Mouse (Mus musculus) lung, postnatal 14 days (tissue): Measurements from ENCODE around the gene Cyb5r3.
A peak's percentile ranks its signal among the peaks of the same experiment; 100 is the strongest.

ENCODE experiments used
- DNase-seq: peaks from one replicate; pipeline ENCODE4 v3.0.0; 2021

Cyb5r3 gene

DNA sequence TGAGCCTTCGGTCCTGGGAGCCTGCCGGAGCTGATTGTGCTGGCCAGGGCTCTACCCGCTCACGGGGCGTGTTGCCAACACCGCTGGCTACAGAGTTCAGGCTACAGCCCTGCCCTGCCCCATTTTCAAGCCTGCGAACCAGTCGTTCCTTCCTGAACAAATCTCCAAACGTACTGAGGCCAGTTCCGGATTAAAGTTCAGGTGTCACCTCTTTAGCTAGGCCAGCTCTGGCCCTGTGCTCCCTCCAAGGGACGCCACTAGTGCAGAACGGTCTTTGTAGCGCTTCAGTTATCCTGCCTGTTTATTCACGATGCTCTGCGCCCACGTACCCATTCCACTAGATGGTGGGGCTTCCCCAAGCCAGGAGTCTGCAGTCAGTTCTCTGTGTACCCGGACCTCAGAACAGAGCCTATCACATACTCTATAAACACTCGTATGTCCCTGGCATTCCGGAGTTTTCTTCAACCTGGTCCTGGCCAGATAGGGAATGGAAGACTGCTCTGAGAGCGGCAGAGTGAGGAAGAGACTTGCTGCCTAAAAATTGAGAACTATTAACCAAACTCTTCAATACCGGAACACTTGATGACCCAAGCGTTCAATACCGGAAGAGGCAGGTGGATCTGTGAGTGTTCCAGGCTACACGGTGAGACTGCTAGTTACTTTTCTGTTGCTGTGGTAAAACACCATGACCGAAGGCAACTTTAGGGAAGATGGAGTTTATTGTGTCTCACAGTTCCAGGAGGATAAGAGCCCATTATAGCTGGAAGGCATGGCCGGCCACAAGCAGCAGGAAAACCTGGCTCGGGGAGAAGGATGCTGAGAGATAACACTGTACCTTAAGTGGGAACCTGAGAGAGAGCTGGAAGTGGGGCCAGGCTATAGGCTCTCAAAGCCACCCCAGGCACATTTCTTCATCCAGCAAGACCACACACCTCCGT is at the start of gene Cyb5r3:
Cyb5r3 (minus strand) TSS at position 101 of the 938 bp plus-strand sequence.
- DNase-seq, result no peak

DNA sequence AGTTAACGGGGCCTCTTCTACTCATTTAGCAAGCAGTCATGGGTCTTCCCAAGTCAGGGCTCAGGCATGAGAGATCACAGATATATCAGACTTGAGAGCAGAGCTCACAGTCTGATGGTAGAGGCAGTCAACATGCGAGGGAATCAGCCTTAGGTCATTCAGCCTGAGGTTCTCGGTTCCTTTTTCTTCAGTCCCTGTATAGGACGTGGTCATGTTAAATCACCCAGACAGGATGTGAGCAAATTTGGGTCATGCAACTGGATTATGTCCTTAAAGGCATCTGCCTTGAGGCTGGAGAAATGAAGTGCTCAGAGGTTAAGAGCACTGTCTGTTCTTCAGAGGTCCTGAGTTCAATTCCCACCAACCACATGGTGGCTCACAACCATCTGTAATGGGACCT is 49.3 kb upstream of the Cyb5r3 start:
- DNase-seq, result no peak

DNA sequence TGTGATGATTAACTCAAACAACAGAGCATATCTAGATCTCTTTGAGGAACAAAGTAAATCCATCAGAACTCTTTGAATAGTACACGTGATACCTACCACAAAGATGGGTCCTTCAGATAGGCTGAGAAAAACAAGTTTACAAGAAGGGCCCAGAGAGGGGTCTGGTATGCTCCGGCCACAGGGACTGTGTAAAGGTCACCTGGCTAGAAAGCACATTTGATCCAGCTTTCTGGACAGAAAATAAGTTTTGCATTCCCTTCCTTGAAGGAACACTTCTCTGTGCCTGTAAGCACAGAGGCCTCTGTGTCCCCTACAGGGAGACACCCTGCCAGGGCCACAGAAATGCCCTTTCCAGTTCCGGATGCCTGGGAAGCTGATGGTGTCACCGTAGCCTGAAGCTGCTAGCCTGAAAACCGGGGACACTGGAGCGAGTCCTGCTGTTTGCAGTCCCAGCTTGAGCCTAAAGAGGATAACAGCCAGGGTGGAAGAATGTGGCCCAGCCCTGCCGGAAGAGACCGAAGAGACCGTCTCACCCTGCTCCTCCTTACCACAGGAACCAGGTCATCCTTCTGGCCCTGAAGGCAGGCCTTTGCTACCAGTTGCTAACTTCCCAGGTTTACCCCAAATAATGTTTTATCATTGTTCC is 48.1 kb upstream of the Cyb5r3 start:
- no peak for DNase-seq

DNA sequence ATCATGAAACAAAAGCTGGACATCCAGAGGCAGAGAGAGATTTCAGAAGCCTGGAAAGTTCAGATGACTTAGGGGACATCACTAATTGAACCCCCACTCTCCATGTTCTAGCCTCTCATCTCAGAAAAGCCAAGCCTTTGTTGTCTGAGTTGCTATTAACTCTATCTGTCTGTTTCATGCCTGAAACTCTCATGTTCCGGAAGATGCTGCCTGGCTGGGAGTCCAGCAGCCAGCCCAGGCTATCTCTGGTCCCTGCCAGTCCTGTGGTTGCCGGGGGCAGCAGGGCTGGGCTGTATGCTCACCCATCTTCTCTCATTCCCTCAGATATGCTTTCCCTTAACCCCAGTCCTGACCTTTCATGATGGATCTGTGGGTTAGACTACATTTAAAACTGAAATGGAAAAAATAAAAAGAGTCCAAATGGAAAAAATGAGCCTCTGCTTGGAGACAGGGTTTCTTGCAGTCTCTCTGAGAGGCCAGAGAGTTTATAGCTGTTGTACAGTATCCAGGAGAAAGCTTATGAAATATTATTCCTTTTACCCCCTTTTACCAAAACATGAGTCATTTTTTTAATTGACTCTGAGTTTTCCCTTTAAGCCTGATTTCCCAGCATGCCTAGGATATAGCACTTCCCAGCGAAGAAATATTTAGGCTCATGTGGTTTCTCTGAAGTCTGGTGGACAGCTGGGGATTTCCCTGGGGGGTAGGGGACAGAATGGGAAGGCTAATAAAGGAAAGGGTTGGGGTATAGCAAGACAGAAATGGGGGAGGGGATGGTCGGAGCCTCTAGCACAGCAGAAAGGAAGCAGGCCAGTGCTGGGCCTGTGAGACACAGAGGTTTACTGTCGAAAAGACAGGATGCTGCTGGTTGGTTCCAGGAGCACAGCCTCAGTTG is 43.2 kb upstream of the Cyb5r3 start:
- no peak for DNase-seq

DNA sequence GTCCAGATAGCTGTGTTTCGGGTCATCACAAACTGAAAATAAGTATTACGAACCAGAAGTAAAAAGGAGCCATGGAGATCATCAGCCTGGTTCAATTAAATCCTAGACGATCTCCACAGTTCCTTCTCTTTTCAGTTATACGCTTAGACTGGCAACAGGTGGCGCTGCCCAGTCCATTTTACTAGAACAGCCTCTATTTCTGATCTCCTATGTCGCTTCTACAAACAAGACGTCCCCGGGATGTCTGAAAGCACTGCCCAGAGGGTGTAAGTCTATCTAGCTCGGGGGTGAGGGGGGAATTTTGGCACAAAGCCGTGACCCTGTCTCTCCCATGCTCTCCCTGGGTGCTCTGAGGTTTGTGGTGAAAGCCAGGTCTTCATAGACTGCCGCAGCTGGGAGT is 37.8 kb upstream of the Cyb5r3 start:
- DNase-seq, result peak; percentile 80

DNA sequence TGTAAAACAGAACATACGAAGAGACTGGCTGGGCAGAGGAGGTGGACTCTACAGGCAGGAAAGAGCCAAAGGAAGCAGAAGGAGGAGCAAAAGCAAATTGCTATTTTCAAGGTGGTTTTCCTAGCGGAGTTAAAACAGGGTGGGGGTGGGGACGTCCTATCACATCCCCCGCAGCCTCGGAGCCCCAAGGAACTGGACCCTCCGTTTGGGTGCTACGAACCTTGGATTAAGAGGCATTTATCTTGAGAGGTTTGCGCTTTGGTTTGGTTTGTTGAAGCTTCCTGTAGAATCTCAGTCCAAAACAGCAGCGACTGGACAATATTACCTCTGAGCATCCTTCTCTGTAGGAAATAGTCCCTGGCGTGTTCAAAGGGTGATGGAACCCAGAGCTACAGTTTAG is 37.3 kb upstream of the Cyb5r3 start:
- DNase-seq, result no peak

DNA sequence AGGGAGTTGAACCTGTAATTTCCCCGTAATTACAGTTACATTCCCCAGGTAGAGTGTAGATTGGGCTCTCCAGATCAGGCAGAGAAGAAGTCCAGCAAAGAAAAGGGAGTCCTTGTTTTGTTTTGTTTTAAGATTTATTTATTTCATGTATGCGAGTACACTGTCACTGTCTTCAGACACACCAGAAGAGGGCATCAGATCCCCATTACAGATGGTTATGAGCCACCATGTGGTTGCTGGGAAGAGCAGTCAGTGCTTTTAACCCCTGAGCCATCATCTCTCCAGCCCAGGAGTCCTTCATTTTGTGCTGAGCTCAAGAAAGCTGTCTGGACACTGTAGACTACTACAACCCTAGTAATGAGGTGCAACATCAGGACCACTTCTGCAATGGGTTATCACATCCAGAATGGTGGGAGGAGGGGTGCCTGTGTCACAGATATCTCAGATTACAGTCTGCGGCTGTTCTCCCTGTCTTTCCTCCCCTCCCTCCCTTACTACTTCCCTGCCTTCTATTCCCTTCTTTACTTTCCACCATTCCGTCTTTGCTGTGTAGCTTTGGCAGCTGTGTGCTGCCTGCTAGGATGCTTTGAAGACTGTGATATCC is 36.8 kb upstream of the Cyb5r3 start:
- DNase-seq, result no peak

DNA sequence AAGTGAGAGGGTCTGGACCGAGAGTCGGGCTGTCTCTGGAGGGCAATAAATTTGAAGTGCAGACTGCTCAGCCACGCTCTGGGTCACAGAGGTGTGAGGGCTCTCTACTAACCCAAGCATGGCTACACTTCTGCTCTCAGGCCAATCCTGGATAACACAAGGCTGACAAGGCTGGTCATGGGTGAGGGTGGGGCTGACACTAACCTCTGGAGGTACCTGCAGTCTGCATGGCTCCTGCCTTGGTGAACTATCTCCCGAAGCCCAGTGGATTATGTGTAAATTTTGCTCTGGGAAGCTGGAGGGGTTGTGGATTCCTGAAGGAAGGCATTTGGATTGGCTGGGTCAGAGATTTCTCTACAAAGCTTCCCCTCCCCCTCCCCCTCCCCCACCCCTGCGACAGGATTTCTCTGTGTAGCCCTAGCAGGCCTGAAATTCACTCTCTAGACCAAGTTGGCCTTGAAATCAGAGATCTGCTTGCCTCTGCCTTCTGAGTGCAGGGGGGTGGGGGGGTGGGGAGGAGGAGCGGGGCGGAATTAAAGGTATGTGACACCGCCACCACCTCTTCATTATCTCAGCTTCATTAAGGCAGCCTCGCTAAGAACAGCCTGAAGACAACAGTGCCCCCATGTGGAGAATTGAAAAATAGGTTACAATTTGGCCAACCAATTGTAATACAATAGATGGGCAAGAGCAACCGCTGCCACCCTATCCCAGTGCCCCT is 32.5 kb upstream of the Cyb5r3 start:
- DNase-seq, result peak; percentile 75

DNA sequence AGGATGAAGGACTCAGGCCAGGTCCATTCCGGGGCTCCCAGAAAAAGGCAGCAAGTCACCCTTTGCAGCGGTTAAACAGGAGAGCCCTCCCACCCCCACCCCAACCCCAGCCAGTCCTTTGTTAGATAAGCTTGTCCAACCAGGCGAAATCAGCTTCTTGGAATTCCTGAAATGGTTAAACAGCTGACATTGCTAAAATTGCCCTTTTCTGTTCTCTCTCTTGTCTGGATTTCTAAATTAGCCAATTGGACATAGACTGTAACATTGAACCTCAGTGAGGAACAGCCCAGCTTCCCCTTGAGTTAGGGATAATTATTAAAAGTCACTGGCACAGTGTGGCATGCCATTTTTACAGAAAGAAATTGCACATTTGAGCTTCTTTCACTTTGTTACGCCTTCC is 30.0 kb upstream of the Cyb5r3 start:
- no peak for DNase-seq

DNA sequence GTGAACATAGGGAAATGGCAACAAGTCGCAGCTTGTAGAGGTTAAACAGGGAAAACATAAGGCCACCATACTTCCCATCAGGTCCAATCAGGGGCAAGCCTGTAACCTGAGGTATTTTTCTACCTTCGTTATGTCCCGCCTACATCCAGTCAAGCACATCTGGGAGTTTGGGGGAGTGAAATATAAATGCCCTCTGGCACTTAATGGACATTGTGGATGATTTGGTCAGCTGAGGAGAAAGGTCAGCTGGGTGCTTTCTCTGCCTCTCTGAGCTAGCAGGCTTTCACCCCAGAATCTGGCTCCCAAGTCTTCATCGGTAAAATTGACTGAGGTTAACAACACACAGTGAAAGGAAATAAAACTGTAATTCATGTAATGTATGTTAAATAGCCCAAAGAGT is 21.0 kb upstream of the Cyb5r3 start:
- DNase-seq, result no peak

DNA sequence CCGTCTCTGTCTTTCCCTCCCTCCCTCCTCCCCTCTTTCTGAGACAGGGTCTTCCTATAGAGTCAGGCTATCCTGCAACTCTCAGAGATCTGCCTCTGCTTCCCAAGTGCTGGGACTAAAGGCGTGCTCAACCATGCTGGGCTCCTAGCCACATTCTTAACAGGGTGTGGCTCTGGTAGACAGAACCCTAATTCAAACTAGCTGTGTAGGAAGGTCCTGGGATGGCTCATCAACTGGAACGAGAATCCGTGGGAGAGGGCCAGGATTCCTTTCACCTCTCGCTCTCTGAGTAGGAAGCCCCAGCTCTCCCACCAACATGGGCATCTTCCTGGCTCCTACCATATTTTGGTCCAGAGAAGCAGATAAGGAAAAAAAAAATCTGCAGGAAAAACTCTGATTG is 10.0 kb upstream of the Cyb5r3 start:
- no peak for DNase-seq

DNA sequence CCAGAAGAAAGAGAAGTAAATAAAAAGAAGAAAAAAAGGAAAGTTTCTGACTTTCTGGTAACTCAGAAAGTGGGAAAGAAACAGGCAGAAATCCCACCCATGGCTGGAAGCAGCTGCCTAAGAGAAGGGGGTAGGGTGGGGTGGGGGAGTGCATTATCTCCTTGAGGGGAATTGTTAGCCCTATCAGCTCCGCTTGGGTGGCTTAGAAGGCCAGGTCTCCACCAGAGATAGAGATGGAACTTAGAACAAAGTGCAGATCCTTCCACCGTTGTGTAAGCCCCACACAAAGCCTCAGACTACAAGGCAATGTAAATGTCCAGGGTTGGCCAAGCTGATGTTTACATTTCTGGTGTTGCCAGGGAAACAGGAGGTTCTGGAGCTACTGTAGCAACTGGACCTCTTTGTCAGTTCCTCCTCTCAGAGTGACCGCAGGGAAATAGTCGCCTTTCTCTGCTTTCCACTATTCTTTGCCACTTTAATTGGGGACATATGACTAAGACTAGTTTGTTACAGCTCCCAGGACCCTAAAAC is 9.5 kb upstream of the Cyb5r3 start:
- DNase-seq, result no peak

DNA sequence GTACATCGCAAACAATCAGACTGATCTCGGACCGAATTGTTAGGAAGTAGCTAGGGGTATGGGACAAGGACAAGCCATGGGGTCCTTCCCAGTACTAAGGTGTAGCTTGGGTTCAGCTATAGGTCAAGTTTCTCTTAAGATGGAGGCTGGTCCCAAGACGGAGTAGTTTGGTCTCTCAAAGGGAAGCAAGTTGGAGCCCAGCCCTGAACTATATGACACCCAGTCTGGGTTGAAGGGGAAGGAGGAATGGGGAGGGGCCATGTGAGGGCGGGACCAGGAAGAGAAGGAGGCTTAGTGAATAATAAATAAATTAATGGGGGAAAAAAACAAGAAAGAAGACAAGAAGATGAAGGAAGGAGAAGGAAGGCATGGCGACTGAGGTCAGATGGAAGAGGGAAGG is 7.6 kb upstream of the Cyb5r3 start:
- no peak for DNase-seq

DNA sequence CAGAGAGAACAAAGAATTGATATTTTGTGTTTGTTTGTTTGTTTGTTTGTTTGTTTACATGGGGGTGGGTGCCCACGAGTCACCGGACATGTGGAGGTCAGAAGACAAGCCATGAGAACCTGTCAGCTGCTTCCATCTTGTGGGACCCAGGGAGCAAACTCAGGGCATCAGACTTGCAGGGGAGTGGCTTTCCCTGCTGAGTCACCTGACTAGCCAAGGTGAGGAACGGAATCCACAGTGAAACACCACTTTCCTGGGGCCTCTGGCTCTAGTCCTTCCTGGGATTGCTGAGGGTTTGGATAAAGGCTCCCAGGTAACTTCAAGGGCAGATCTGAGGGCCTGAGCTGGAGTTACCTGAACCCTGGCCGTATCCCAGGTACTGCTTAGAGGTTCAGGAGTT is 4.3 kb upstream of the Cyb5r3 start:
- no peak for DNase-seq

DNA sequence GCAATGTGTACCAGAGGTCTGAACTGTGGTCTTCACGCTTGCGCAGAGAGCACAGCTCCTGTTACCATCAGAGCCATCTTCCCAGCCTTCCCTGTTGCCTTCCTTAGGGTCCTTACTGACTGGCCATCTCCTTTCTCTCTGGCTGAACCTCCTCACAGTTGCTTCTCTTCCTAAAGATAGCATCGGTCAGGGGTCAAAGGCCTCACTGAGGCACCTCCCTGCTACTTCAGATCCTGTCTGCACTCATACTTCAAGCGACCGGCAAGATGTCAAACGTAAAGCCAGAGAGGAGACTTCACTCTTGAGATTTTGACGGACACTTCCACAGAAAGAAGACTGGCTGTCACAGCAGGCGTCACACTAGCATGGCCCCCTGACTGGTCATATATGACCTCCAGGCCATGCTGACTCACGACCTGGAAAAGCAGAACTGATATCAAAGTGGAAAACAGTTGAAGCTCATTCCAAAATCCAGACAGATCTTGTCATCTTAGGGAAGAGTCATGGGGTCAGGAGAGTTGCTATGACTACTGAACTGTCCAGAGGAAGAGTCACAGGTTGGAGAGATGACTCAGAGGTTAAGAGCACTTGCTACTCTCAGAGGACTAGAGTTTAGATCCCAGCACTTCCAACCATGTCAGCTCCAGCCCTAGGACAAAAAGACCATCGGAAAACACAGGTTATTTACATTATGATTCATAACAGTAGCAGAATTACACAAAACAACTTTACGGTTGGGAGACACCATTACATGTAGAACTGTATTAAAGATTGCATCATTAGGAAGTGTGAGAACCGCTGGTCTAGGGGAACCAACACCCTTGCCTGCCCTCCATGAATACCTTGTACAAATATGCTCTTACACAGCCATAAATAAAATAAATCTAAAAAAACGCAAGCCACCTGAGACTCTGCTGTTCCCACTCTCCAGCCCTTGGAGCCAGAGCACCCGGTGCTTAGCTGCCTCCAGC is 1.8 kb upstream of the Cyb5r3 start:
- no peak for DNase-seq

DNA sequence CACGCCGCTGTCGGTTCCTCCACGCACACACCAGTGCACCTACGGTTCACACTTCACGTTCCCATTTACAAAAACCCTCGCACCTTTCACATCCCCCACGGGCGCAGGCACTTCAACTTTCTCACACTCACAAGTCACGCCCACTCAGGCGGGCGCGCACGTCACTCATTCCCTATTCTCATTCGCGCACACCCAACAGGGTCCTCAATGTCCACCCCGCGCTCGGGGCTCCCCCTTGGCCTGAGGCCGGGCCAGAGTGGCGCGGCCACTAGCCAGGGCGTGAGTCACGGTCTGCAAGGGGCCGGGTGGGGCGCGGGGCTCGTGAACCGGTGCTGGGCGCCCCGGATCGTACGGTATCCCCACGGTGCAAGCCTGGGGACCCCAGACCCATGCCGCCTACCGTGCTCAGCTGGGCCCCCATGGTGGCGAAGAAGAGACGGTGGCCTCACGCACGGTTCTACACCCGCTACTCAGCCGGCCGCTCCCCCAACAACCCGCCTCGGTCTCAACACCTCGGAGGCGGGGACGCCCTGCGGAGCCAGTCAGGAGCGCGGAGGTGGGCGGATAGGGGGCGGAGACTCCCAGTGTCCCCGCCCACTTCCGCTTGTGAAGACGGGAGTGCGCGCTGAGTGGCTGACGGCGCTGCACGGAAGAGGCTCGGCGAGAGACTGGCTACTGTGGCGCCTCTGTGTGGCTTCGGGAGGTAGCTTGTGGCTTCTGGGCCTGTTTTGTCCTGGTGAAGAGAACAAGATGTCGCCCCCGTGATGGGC is 495 bp downstream of the Cyb5r3 start:
- DNase-seq, result peak; percentile 96

DNA sequence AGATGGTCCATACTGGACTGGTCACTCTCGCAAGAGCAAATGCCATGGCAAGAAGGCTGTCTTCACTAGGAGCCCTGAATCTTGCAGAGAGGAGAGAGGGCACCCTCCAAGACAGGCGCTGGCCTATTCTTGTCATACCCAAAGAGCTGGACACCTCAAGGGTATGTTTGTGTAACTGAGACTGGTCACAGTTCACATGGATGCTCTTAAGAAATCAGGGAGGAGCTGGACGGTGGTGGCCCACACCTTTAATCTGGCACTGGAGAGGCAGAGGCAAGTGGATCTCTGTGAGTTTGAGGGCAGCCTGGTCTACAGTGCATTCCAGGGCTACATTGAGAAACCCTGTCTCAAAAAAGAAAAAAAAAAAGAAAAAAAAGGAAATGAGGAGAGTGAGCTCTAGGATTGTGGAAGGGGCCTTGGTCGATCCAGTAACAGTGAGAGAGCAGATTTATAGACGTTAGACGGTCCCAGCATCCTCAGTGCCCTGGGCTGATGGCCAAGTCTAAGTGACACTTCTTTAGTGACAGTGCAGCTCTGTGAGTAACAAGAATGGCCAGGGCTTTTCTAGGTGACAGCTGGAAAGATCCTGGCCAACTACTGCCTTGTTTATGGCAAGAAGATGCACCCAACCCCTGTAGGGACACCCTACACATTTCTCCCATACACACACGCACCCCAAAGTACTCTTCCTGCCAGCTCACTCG is 1.3 kb downstream of the Cyb5r3 start:
- peak; percentile 39 for DNase-seq

DNA sequence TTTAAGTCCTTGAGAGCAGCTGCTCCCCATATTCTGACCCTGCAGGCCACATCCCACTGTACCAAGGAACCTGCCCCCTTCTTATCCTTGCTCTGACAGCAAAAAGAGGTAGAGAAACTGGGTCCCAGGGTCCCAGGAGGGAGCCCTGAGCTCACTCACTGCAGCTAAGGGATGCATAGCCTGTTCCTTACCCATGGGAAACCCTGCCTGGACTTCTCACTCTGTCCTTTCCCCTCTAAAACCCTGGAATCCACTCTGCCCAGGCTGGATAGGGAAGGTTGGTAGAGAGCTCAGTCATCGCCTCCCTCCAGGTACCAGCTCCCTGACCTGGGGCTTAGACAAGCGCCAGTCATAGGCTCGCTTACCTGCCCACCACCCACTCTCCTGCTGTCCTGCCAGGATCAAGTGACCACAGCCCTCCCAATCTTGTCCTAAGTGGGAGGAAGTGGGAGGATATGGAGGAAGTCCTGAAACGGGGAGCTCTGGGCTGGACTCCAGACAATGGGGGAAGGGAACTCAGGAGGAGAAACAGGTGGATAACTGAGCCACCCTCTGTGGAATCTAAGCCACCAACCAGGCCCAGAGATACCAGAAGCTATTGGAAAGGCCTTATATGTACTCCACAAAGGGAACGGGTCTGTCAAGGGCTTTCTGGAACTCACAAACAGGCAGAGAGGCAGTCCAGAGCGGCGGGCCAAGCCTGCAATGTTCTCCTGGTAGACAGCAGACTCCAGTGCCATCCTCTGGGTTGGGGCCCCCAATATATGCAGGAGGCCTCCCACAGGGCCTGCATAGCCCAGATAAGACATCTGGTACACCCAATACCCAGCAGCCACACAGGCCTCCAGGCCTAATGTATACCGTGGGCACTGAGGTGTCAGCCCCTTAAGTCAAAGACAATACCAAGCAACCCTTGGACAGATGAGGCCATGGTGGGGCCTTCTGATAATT is 2.3 kb downstream of the Cyb5r3 start:
- peak; percentile 72 for DNase-seq
